Mouse (Mus musculus) CH12.LX (cell line): Measurements from ENCODE around the gene Slc7a6. TPM values are rescaled to one million over a fixed set of nuclear protein-coding genes. Genes with fewer than 3 reads are reported as not detected.
A peak's percentile ranks its signal among the peaks of the same experiment; 100 is the strongest.

Experiments used
- DNase-seq: peaks from one replicate; pipeline ENCODE4 v3.0.0-alpha.2; 2013; ENCODE audit errors: extremely low read depth
- H3K27ac ChIP-seq: 2 replicates; pipeline ENCODE4 v1.5.1; 2012; ENCODE audit warnings: low read depth, mild to moderate bottlenecking, control low read depth, moderate library complexity; ENCODE audit not compliant: insufficient read depth
- H3K27me3 ChIP-seq: replicated peaks from 2 replicates; pipeline ENCODE3; 2012; ENCODE audit warnings: inconsistent platforms
- H3K36me3 ChIP-seq, 2 experiments: replicated peaks in 1 of 2; 2 replicates each; pipeline versions ENCODE3 to v1.6.1; 2012; ENCODE audit warnings: inconsistent platforms in 1 of 2, low read length in 1 of 2, mild to moderate bottlenecking in 1 of 2, mixed read lengths in 1 of 2, moderate library complexity in 1 of 2; ENCODE audit not compliant: control insufficient read depth in 1 of 2, insufficient read depth in 1 of 2
- H3K4me1 ChIP-seq, 2 experiments: 2 replicates each; pipeline ENCODE4 v1.6.1; 2012; ENCODE audit warnings: inconsistent platforms in 1 of 2, moderate library complexity in 1 of 2; ENCODE audit not compliant: insufficient read depth in 2 of 2, control insufficient read depth in 1 of 2
- H3K4me2 ChIP-seq: 2 replicates; pipeline ENCODE4 v1.6.1; 2012; ENCODE audit warnings: low read depth, mild to moderate bottlenecking, control low read depth; ENCODE audit not compliant: poor library complexity, insufficient read depth, severe bottlenecking
- H3K4me3 ChIP-seq, 3 experiments: fragments of 150-350 bp in 1 of 3; sonication (generic) in 1 of 3; replicated peaks in 1 of 3; 2 replicates each; pipeline versions ENCODE3 to v1.5.1; 2011 to 2012; ENCODE audit warnings: low read depth in 2 of 3, low read length in 2 of 3, mild to moderate bottlenecking in 2 of 3, moderate library complexity in 2 of 3, control low read depth in 1 of 3, improper control_type of control experiment in 1 of 3, inconsistent platforms in 1 of 3, mixed read lengths in 1 of 3; ENCODE audit not compliant: poor library complexity in 1 of 3
- H3K79me2 ChIP-seq: replicated peaks from 2 replicates; pipeline ENCODE4 v1.6.1; 2012; ENCODE audit warnings: mild to moderate bottlenecking, moderate library complexity; ENCODE audit not compliant: control insufficient read depth, poor library complexity, insufficient read depth, severe bottlenecking; ENCODE audit errors: extremely low read depth
- H3K9ac ChIP-seq: 2 replicates; pipeline ENCODE4 v1.6.1; 2012; ENCODE audit warnings: low read depth, mild to moderate bottlenecking, control low read depth, moderate library complexity; ENCODE audit not compliant: insufficient read depth
- H3K9me3 ChIP-seq: replicated peaks from 2 replicates; pipeline ENCODE3; 2012; ENCODE audit warnings: low read length, inconsistent platforms, mixed read lengths
- BHLHE40 ChIP-seq: IDR thresholded peaks from 2 replicates; pipeline ENCODE4 v1.6.1; 2011; ENCODE audit warnings: mild to moderate bottlenecking, low read depth, low read length, improper control_type of control experiment
- CHD1 ChIP-seq: IDR thresholded peaks from 2 replicates; pipeline ENCODE4 v1.6.1; 2012; ENCODE audit warnings: low read depth, low read length, improper control_type of control experiment, inconsistent platforms
- CHD2 ChIP-seq: IDR thresholded peaks from 2 replicates; pipeline ENCODE4 v1.6.1; 2011; ENCODE audit warnings: low read length, improper control_type of control experiment
- CTCF ChIP-seq, 2 experiments: IDR thresholded peaks in 1 of 2; conservative IDR thresholded peaks in 1 of 2; 2 replicates each; pipeline ENCODE4 v1.5.1; 2011 to 2012; ENCODE audit warnings: low read depth in 2 of 2, low read length in 2 of 2, improper control_type of control experiment in 1 of 2, inconsistent platforms in 1 of 2, mild to moderate bottlenecking in 1 of 2, moderate library complexity in 1 of 2
- E2F4 ChIP-seq: IDR thresholded peaks from 2 replicates; pipeline ENCODE4 v1.6.1; 2011; ENCODE audit warnings: low read depth, low read length, improper control_type of control experiment; ENCODE audit not compliant: insufficient replicate concordance
- ELF1 ChIP-seq: IDR thresholded peaks from 2 replicates; pipeline ENCODE4 v1.6.1; 2014; ENCODE audit warnings: low read depth, mild to moderate bottlenecking, inconsistent platforms, low read length, improper control_type of control experiment
- EP300 ChIP-seq: IDR thresholded peaks from 2 replicates; pipeline ENCODE4 v1.6.1; 2011; ENCODE audit warnings: low read length, improper control_type of control experiment
- ETS1 ChIP-seq: conservative IDR thresholded peaks from 2 replicates; pipeline ENCODE4 v1.6.1; 2012; ENCODE audit warnings: low read depth, mild to moderate bottlenecking, inconsistent platforms, low read length, improper control_type of control experiment, moderate library complexity
- GABPA ChIP-seq: IDR thresholded peaks from 2 replicates; pipeline ENCODE4 v1.6.1; 2012; ENCODE audit warnings: low read depth, low read length, improper control_type of control experiment, inconsistent platforms; ENCODE audit not compliant: insufficient replicate concordance
- IRF4 ChIP-seq: IDR thresholded peaks from 2 replicates; pipeline ENCODE4 v1.6.1; 2014; ENCODE audit warnings: low read depth, mild to moderate bottlenecking, inconsistent platforms, low read length, improper control_type of control experiment
- JUN ChIP-seq: IDR thresholded peaks from 2 replicates; pipeline ENCODE4 v1.6.1; 2011; ENCODE audit warnings: low read depth, mild to moderate bottlenecking, low read length, improper control_type of control experiment, moderate library complexity; ENCODE audit not compliant: insufficient read depth
- MAFK ChIP-seq: IDR thresholded peaks from 2 replicates; pipeline ENCODE4 v1.6.1; 2011; ENCODE audit warnings: low read length, improper control_type of control experiment; ENCODE audit not compliant: insufficient replicate concordance
- MAX ChIP-seq: IDR thresholded peaks from 2 replicates; pipeline ENCODE4 v1.6.1; 2011; ENCODE audit warnings: low read length, improper control_type of control experiment
- MAZ ChIP-seq: IDR thresholded peaks from 2 replicates; pipeline ENCODE4 v1.6.1; 2012; ENCODE audit warnings: low read depth, mild to moderate bottlenecking, inconsistent platforms, low read length, improper control_type of control experiment, moderate library complexity
- MEF2A ChIP-seq: IDR thresholded peaks from 2 replicates; pipeline ENCODE4 v1.6.1; 2014; ENCODE audit warnings: low read depth, mild to moderate bottlenecking, inconsistent platforms, low read length, improper control_type of control experiment, borderline replicate concordance
- MXI1 ChIP-seq: IDR thresholded peaks from 2 replicates; pipeline ENCODE4 v1.6.1; 2011; ENCODE audit warnings: mild to moderate bottlenecking, low read depth, low read length, improper control_type of control experiment
- MYC ChIP-seq: IDR thresholded peaks from 2 replicates; pipeline ENCODE4 v1.6.1; 2011; ENCODE audit warnings: low read depth, mild to moderate bottlenecking, improper control_type of control experiment, low read length
- NRF1 ChIP-seq: IDR thresholded peaks from 2 replicates; pipeline ENCODE4 v1.6.1; 2014; ENCODE audit warnings: low read depth, mild to moderate bottlenecking, inconsistent platforms, low read length, improper control_type of control experiment, moderate library complexity
- PAX5 ChIP-seq: IDR thresholded peaks from 2 replicates; pipeline ENCODE4 v1.6.1; 2012; ENCODE audit warnings: low read length, inconsistent platforms, mixed read lengths
- POLR2A ChIP-seq: IDR thresholded peaks from 2 replicates; pipeline ENCODE4 v1.6.1; 2011; ENCODE audit warnings: low read depth, mild to moderate bottlenecking, improper control_type of control experiment, low read length
- POLR2AphosphoS2 ChIP-seq: IDR thresholded peaks from 2 replicates; pipeline ENCODE4 v1.6.1; 2011; ENCODE audit warnings: low read depth, low read length, improper control_type of control experiment
- RAD21 ChIP-seq: IDR thresholded peaks from 2 replicates; pipeline ENCODE4 v1.6.1; 2011; ENCODE audit warnings: low read depth, mild to moderate bottlenecking, low read length, improper control_type of control experiment, moderate library complexity
- RCOR1 ChIP-seq: conservative IDR thresholded peaks from 2 replicates; pipeline ENCODE4 v1.6.1; 2012; ENCODE audit warnings: low read depth, mild to moderate bottlenecking, inconsistent platforms, low read length, improper control_type of control experiment
- TBP ChIP-seq: conservative IDR thresholded peaks from 2 replicates; pipeline ENCODE4 v1.6.1; 2011; ENCODE audit warnings: low read depth, low read length, improper control_type of control experiment
- TCF12 ChIP-seq: IDR thresholded peaks from 2 replicates; pipeline ENCODE4 v1.6.1; 2014; ENCODE audit warnings: low read depth, mild to moderate bottlenecking, inconsistent platforms, low read length, improper control_type of control experiment
- UBTF ChIP-seq: IDR thresholded peaks from 2 replicates; pipeline ENCODE4 v1.6.1; 2012; ENCODE audit warnings: low read depth, mild to moderate bottlenecking, inconsistent platforms, low read length, improper control_type of control experiment, moderate library complexity
- USF1 ChIP-seq: IDR thresholded peaks from 2 replicates; pipeline ENCODE4 v1.6.1; 2014; ENCODE audit warnings: low read depth, mild to moderate bottlenecking, inconsistent platforms, low read length, improper control_type of control experiment
- USF2 ChIP-seq: conservative IDR thresholded peaks from 2 replicates; pipeline ENCODE4 v1.6.1; 2011; ENCODE audit warnings: low read depth, low read length, improper control_type of control experiment
- ZC3H11A ChIP-seq: IDR thresholded peaks from 2 replicates; pipeline ENCODE4 v1.6.1; 2012; ENCODE audit warnings: low read depth, mild to moderate bottlenecking, inconsistent platforms, low read length, improper control_type of control experiment
- ZKSCAN1 ChIP-seq: IDR thresholded peaks from 2 replicates; pipeline ENCODE4 v1.6.1; 2012; ENCODE audit warnings: low read depth, inconsistent platforms, low read length, improper control_type of control experiment, borderline replicate concordance
- ZNF384 ChIP-seq: IDR thresholded peaks from 2 replicates; pipeline ENCODE4 v1.6.1; 2012; ENCODE audit warnings: low read depth, low read length, improper control_type of control experiment, inconsistent platforms
- dilution Hi-C: fragments of 300-500 bp; cut with MboI; formaldehyde crosslinking; loops from 2 replicates; pipeline ENCODE4 v1.14.3; 2020; ENCODE audit warnings: low sequenced_read_pairs; ENCODE audit not compliant: extremely low pct_unique_long_range_greater_than_20kb, extremely low pct_ligation_motif_present
- in situ Hi-C: fragments of 300-500 bp; cut with MboI; formaldehyde crosslinking; loops from 3 replicates; pipeline ENCODE4 v1.14.3; 2019; ENCODE audit warnings: low sequenced_read_pairs, low pct_ligation_motif_present, low pct_unique_long_range_greater_than_20kb, mixed read lengths
- polyA plus RNA-seq: library from polyadenylated mRNA; unstranded; fragments of >175 nt; gene quantifications from 2 replicates; pipeline ENCODE4 v1.2.1, GENCODE M21; 2012; ENCODE audit warnings: low read depth; ENCODE audit not compliant: insufficient read length
- total RNA-seq, 2 experiments: library from RNA; depleted of rRNA; stranded (reverse); fragments of 300-350 nt in 1 of 2; fragments of >200 nt in 1 of 2; gene quantifications; 2 replicates each; pipeline ENCODE4 v1.2.3; 2012 to 2014

Slc7a6 gene
- total and polyA plus RNA-seq, 3 experiments = 24.2 to 61.8 (median 32.6) TPM

DNA sequence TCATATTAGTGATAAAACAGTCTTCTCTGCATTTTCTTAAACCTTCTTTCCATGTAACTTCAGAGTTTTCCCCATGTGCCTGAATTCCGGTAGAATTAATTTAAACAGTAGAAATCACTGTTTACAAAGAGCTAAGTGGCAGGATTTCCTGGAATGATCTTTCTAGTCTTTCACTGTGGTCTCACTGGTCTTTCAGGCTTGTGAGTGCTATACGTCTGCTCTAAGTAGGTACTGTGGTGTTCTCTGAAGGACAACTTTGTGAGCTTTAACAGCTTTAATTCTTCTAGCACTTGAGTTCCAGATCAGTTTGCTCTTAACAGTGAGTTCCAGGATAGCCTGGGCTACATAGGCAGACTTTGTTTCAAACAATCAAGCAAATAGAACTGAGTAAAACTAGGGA lies 9.8 kb downstream of the Slc7a6 start:
- no peak overlapping the region for H3K4me3 ChIP-seq
- no peak overlapping the region for H3K4me2 ChIP-seq
- peaks cover 39% of the 10 kb centered on the region for H3K79me2 ChIP-seq
- no peak for DNase-seq
- H3K9me3 ChIP-seq = no peaks in the 10 kb centered on the region
- H3K4me1 ChIP-seq = peaks cover 0 to 10% of the 10 kb centered on the region in 2 experiments; a peak in 2 of 4 replicates
- no peak for TF ChIP-seq MAX
- TF ChIP-seq CTCF (conservative IDR thresholded peaks at IDR 0.05 in 1 of 2, IDR thresholded peaks at IDR 0.05 in 1 of 2; ENCODE audit: low read depth in 2 of 2, low read length in 2 of 2) = no peak
- TF ChIP-seq MAFK = no peak
- dilution Hi-C loops (no loop called here), in situ Hi-C loops (no loop called here)
- no peak overlapping the region for H3K27ac ChIP-seq
- no peak overlapping the region for H3K9ac ChIP-seq
- no peaks in the 10 kb centered on the region for H3K27me3 ChIP-seq
- peaks cover 17 to 60% of the 10 kb centered on the region in 2 experiments for H3K36me3 ChIP-seq

DNA sequence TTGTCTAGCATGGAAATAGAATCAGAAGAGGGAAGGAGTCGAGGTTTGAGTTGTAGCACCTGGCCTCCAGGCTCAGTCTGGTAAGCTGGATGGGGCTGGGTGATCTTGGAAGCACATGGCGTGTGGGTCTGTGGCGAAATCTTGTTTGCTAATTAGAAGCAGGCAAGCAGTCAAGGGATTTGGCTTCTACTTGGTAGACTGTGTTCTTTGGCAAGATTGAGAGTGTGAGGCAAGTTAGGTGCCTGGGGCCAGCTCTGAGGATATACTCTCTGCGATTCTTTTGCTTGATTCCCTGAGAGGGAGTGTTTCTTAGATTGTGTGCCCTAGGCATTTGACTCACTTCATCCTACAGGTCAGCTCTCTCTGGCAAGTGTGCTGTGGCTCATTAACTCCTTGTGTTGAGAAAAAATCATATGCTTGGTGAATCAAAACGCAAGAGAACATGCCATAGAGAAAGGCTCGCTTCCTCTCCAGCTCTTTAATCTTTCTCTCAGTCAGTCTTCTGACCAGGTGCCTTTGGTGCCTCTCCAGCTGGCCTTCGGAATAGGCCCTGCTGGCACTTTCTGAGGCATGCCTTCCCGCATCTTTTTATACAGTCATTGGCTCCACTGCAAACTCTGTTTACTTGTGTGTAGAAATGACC lies 17.1 kb downstream of the Slc7a6 start:
- Histone ChIP-seq H3K9ac (peak overlapping the region; percentile 45), H3K79me2 (no peaks in the 10 kb centered on the region; the same call in none of the 2 replicates), H3K4me1 (peaks cover 11 to 22% of the 10 kb centered on the region in 2 experiments; a peak in 3 of 4 replicates), H3K27me3 (no peaks in the 10 kb centered on the region), H3K4me3 (no peak overlapping the region), H3K9me3 (no peaks in the 10 kb centered on the region), H3K4me2 (peak overlapping the region; percentile 4), H3K36me3 (peaks cover 36 to 86% of the 10 kb centered on the region in 2 experiments), H3K27ac (peak overlapping the region; percentile 51)
- dilution Hi-C loops = no loop called here
- peak; percentile 45 for DNase-seq
- in situ Hi-C loops = no loop called here
- TF ChIP-seq EP300 (peak; percentile 96), CTCF (conservative IDR thresholded peaks at IDR 0.05 in 1 of 2, IDR thresholded peaks at IDR 0.05 in 1 of 2; ENCODE audit: low read depth in 2 of 2, low read length in 2 of 2) (no peak), MAFK (0 out of 2 replicates have a peak, but pooled peaks have one; percentile 26), POLR2AphosphoS2 (no peak), CHD1 (no peak), ZC3H11A (no peak), PAX5 (no peak), MXI1 (peak; percentile 38; the same call in 1 of the 2 replicates), ZKSCAN1 (no peak), TBP (no peak), UBTF (no peak), GABPA (no peak), ELF1 (no peak), RCOR1 (peak; percentile 91), BHLHE40 (peak; percentile 85), E2F4 (no peak), POLR2A (no peak), MEF2A (no peak), ZNF384 (peak; percentile 61), NRF1 (no peak), JUN (peak; percentile 69; the same call in 1 of the 2 replicates), USF2 (no peak), USF1 (no peak), IRF4 (peak; percentile 96), CHD2 (peak; percentile 64; the same call in 1 of the 2 replicates), RAD21 (no peak), MYC (no peak; the same call in 1 of the 2 replicates), MAX (no peak), TCF12 (peak; percentile 82), ETS1 (peak; percentile 71; the same call in 1 of the 2 replicates), MAZ (no peak)
